Mouse (Mus musculus) gonadal fat pad, adult 2 months (tissue): ENCODE results near the gene Rffl. TPM values are rescaled to one million over a fixed set of nuclear protein-coding genes. Genes with fewer than 3 reads are reported as not detected.

Source experiments
- DNase-seq: peaks from one replicate; pipeline ENCODE4 v3.0.0-alpha.2; 2012; ENCODE audit warnings: low read depth
- polyA plus RNA-seq: library from polyadenylated mRNA; depleted of rRNA; stranded (reverse); fragments of >200 nt; gene quantifications from 2 replicates; pipeline ENCODE4 v1.2.3, GENCODE M21; 2012; rRNA removed

The Rffl gene
- polyA plus RNA-seq = 18.2 and 22.5 TPM in 2 replicates

GRCm38 (mm10) chr11:82871031-82871446 lies at the start of gene Rffl:
Gene Rffl (minus strand): TSS chr11:82871210.
- DNase-seq = no peak

- DNase-seq = no peak
These were observed 49.8 kb upstream of the Rffl start for GRCm38 (mm10) chr11:82920768-82921167.

GRCm38 (mm10) chr11:82914711-82915352 lies 43.8 kb upstream of the Rffl start:
- no peak for DNase-seq

- DNase-seq = no peak
These were observed 39.8 kb upstream of the Rffl start for GRCm38 (mm10) chr11:82910679-82911389.

GRCm38 (mm10) chr11:82910250-82910649 lies 39.2 kb upstream of the Rffl start, which contains the start of gene Unc45b:
Gene Unc45b (plus strand): TSS chr11:82910550.
- no peak for DNase-seq

- DNase-seq = no peak
These were observed 37.6 kb upstream of the Rffl start for GRCm38 (mm10) chr11:82908608-82908989.

GRCm38 (mm10) chr11:82907651-82908607 lies 36.9 kb upstream of the Rffl start, which contains the start of gene Nle1:
Gene Nle1 (minus strand): TSS chr11:82908411.
- DNase-seq = no peak

- no peak for DNase-seq
These were observed 34.8 kb upstream of the Rffl start for GRCm38 (mm10) chr11:82905816-82906215.

- no peak for DNase-seq
These were observed 33.9 kb upstream of the Rffl start for GRCm38 (mm10) chr11:82904952-82905351.

- no peak for DNase-seq
These were observed 30.7 kb upstream of the Rffl start for GRCm38 (mm10) chr11:82901606-82902310.

GRCm38 (mm10) chr11:82899720-82900119 lies 28.7 kb upstream of the Rffl start:
- DNase-seq = no peak

GRCm38 (mm10) chr11:82897478-82897877 lies 26.5 kb upstream of the Rffl start:
- DNase-seq = no peak

GRCm38 (mm10) chr11:82891936-82892335 lies 20.9 kb upstream of the Rffl start, which contains the start of gene Fndc8:
Gene Fndc8 (plus strand): TSS chr11:82892124.
- DNase-seq = no peak

GRCm38 (mm10) chr11:82890342-82890762 lies 19.3 kb upstream of the Rffl start, which contains the start of gene Rad51d:
Gene Rad51d (minus strand): TSS chr11:82890614.
- peak; percentile 44 for DNase-seq

- peak; percentile 38 for DNase-seq
These were observed 18.7 kb upstream of the Rffl start for GRCm38 (mm10) chr11:82889524-82890341.

GRCm38 (mm10) chr11:82888491-82888946 lies 17.5 kb upstream of the Rffl start:
- peak; percentile 65 for DNase-seq

- no peak for DNase-seq
These were observed 15.5 kb upstream of the Rffl start for GRCm38 (mm10) chr11:82886559-82886958.

GRCm38 (mm10) chr11:82883180-82883579 lies 12.2 kb upstream of the Rffl start:
- no peak for DNase-seq

GRCm38 (mm10) chr11:82877726-82878344 lies 6.8 kb upstream of the Rffl start:
- no peak for DNase-seq

GRCm38 (mm10) chr11:82875631-82876030 lies 4.6 kb upstream of the Rffl start:
- no peak for DNase-seq
